Mouse (Mus musculus) lung, postnatal 0 days (tissue): Measurements from ENCODE around the gene Msantd2.
A peak's percentile ranks its signal among the peaks of the same experiment; 100 is the strongest.

ENCODE experiments used
- CTCF ChIP-seq: IDR thresholded peaks from 2 replicates; pipeline ENCODE4 v1.5.1; 2016; ENCODE audit warnings: antibody characterized with exemption, mild to moderate bottlenecking
- EP300 ChIP-seq: IDR thresholded peaks from 2 replicates; pipeline ENCODE4 v1.6.1; 2016; ENCODE audit warnings: antibody characterized with exemption, mild to moderate bottlenecking, control low read depth

GRCm38 (mm10) chr9:37537658-37538250 lies 48.6 kb downstream of the Msantd2 start:
- peak; percentile 37; the same call in 1 of the 2 replicates for TF ChIP-seq EP300
- TF ChIP-seq CTCF, result no peak
